ENCODE assay signal across 8 mouse cellular contexts in genomic region chr19:10457484-10457800, GRCm38 (mm10). TPM values are rescaled to one million over a fixed set of nuclear protein-coding genes. Genes with fewer than 3 reads are reported as not detected.
DNase-seq lines count a peak whose midpoint lies in the region; ATAC-seq lines count a peak whose summit lies in the region.

No protein-coding gene starts in this region.

- H3K36me3 ChIP-seq in stomach, embryonic 15.5 days: no peaks in the 10 kb centered on the region

- intact Hi-C loops in heart, postnatal 10 days (cut with DNase I): no loop called here

- no peak overlapping the region for H3K27ac ChIP-seq in stomach, embryonic 15.5 days

- WGBS in stomach, embryonic 15.5 days: 1% methylated on average over 34 of the region's 34 CpGs

- H3K9me3 ChIP-seq in stomach, embryonic 15.5 days: no peaks in the 10 kb centered on the region

- H3K4me3 ChIP-seq in stomach, embryonic 15.5 days (replicated peaks): peak overlapping the region; percentile 51

- peak overlapping the region; percentile 96 for H3K4me2 ChIP-seq in stomach, embryonic 15.5 days

- DNase-seq in right cerebral cortex, postnatal 4 days: peak; percentile 72
- no peak for DNase-seq in right cerebral cortex, adult 18-20 months
- peak; percentile 94 for DNase-seq in embryo, embryonic 10.5 days (ENCODE audit: low spot score)
- peak; percentile 60 to 64 for DNase-seq in heart, postnatal 10 days
- DNase-seq in kidney, postnatal 4 days: peak; percentile 85 to 91
- peak; percentile 71 to 82 for DNase-seq in lung, postnatal 4 days

- H3K27me3 ChIP-seq in stomach, embryonic 15.5 days (replicated peaks): peaks cover 66% of the 10 kb centered on the region

- peak; percentile 82 for ATAC-seq in stomach, embryonic 15.5 days (ENCODE audit: insufficient read depth, low FRiP score, low read depth)
- no peak for ATAC-seq in cerebellum, adult (ENCODE audit: insufficient number of reproducible peaks, low FRiP score, low TSS enrichment)

- peaks cover 24% of the 10 kb centered on the region for H3K4me1 ChIP-seq in stomach, embryonic 15.5 days

- no peak overlapping the region for H3K9ac ChIP-seq in stomach, embryonic 15.5 days

RNA-seq across cellular contexts. Expression of gene Lrrc10b, which starts 0.2 kb away (rescaled TPM):
- total RNA-seq in heart, postnatal 10 days (2021): 1 to 10 TPM; 2.2 to 7.3 TPM
- 0.57 and 0.91 TPM in 2 replicates for polyA plus RNA-seq in stomach, embryonic 15.5 days (2015; fragmentation: Nextera tagmentation; extraction: Ambion mirVana)

RNA-seq across cellular contexts. Expression of gene Ppp1r32, which starts 25.3 kb away (rescaled TPM):
- under 1 TPM; 0.40 to 0.93 TPM for total RNA-seq in heart, postnatal 10 days (2021)
- polyA plus RNA-seq in stomach, embryonic 15.5 days (2015; fragmentation: Nextera tagmentation; extraction: Ambion mirVana): 0.19 and 0.22 TPM in 2 replicates
